Mouse (Mus musculus) neural tube, embryonic 13.5 days (tissue): ENCODE data around the gene Nhsl1. TPM values are rescaled to one million over a fixed set of nuclear protein-coding genes. Genes with fewer than 3 reads are reported as not detected.

Experiments used
- ATAC-seq: fragments of 200-750 bp; cut with Nextera tagmentation; 2 replicates; pipeline ENCODE4 v1.8.0; 2017; ENCODE audit warnings: low read depth, mild to moderate bottlenecking, moderate TSS enrichment, moderate library complexity
- H3K27ac ChIP-seq: fragments of 300-500 bp; sonication (generic); replicated peaks from 2 replicates; pipeline ENCODE4 v1.5.1; 2015; ENCODE audit warnings: moderate library complexity, mild to moderate bottlenecking, inconsistent platforms
- H3K27me3 ChIP-seq: fragments of 300-500 bp; sonication (generic); 2 replicates; pipeline ENCODE4 v1.6.1; 2015; ENCODE audit warnings: mild to moderate bottlenecking, inconsistent platforms
- H3K36me3 ChIP-seq: fragments of 300-500 bp; sonication (generic); 2 replicates; pipeline ENCODE4 v1.6.1; 2015; ENCODE audit warnings: mild to moderate bottlenecking, inconsistent platforms
- H3K4me1 ChIP-seq: fragments of 300-500 bp; sonication (generic); replicated peaks from 2 replicates; pipeline ENCODE4 v1.6.1; 2015; ENCODE audit warnings: inconsistent platforms
- H3K4me2 ChIP-seq: fragments of 300-500 bp; sonication (generic); 2 replicates; pipeline ENCODE4 v1.6.1; 2015; ENCODE audit warnings: inconsistent platforms, mild to moderate bottlenecking, moderate library complexity
- H3K4me3 ChIP-seq: fragments of 300-500 bp; sonication (generic); 2 replicates; pipeline ENCODE4 v1.5.1; 2015; ENCODE audit warnings: mild to moderate bottlenecking, inconsistent platforms
- H3K9ac ChIP-seq: fragments of 300-500 bp; sonication (generic); 2 replicates; pipeline ENCODE4 v1.6.1; 2015; ENCODE audit warnings: moderate library complexity, mild to moderate bottlenecking, inconsistent platforms
- H3K9me3 ChIP-seq: fragments of 300-500 bp; sonication (generic); 2 replicates; pipeline ENCODE4 v1.6.1; 2016; ENCODE audit warnings: inconsistent platforms
- WGBS: fragments of 180-500 bp; shearing (Covaris S2); methylation state at CpG from one replicate; pipeline ENCODE4 v1.1.7; 2015; 5-methylcytosine and 5-hydroxymethylcytosine counted together
- polyA plus RNA-seq: library from polyadenylated mRNA; unstranded; fragments of >200 nt; fragmentation: Nextera tagmentation; extraction: Ambion mirVana; gene quantifications from 2 replicates; pipeline ENCODE4 v1.2.1, GENCODE M21; 2015

Nhsl1 gene
- polyA plus RNA-seq, 1 experiment from 2014 or later, result 18.4 TPM

DNA sequence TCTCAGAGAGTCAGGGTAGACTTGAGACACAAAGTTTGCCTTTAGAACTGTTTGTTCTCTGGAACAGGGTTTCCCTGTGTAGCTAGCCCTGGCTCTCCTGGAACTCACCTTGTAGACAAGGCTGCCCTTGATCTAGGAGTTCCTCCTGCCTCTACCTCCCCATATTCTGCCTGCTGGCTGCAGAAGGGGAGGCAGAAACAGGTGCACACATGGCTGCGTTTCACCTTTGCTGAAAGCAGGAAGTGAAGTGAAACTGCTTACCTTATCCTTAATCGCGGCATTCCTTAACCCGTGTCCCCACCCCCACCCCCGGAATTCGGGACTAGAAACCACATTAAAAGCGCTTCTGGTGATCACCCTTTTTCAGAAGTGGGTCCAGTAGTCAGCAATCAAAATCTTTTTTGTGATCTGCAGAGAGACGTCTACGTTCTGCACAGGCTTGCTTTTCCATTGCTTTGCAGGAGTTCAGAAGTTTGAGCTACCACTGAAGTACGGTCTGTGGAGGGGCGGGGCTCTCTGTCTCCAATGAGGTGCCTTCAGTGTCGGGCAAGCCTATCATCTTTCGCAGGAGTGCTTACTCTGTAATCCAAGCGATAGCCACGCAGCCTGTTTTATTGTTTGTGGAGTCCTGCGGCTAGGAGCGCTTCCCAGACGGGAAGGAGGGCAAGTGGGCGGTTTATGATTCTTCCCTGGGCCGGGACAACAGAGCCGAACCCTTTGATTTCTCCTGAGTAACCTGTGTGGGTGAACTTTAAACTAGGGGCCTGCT, 88.5 kb downstream of the Nhsl1 start:
- Histone ChIP-seq H3K27me3 (no peaks in the 10 kb centered on the region), H3K4me2 (peak overlapping the region; percentile 76), H3K9ac (peak overlapping the region; percentile 81), H3K4me1 (peaks cover 50% of the 10 kb centered on the region), H3K27ac (peak overlapping the region; percentile 74), H3K4me3 (peak overlapping the region; percentile 57), H3K9me3 (no peaks in the 10 kb centered on the region), H3K36me3 (no peaks in the 10 kb centered on the region)
- WGBS, result under 1% methylated on average over 21 of the region's 21 CpGs
- ATAC-seq, result peak; percentile 94

DNA sequence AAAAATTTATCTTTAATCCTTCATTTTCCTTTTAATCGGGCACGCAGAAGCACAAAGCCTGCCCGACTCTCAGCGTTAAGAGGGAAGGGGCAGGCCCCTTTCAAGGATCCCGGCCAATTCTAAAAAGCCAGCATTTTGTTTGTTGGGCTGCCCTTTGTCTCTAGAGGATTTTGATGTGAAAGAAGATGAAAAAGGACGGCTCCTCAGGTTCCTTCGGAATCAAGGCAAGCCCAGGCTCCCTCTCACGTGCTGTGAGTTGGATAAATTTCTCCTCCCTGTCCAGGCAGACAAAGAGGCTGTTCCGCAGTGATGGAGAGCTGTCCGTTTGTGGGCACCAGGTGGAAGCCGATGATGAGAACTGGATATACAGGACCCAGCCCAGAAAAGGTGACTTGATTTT, 89.3 kb downstream of the Nhsl1 start:
- no peaks in the 10 kb centered on the region for H3K27me3 ChIP-seq
- H3K36me3 ChIP-seq, result no peaks in the 10 kb centered on the region
- H3K27ac ChIP-seq, result peak overlapping the region; percentile 74
- peak; percentile 15; the same call in 1 of the 2 replicates for ATAC-seq
- H3K9me3 ChIP-seq, result no peaks in the 10 kb centered on the region
- H3K4me3 ChIP-seq, result peak overlapping the region; percentile 57
- H3K9ac ChIP-seq, result peak overlapping the region; percentile 81
- H3K4me2 ChIP-seq, result peak overlapping the region; percentile 76
- peaks cover 54% of the 10 kb centered on the region for H3K4me1 ChIP-seq
- WGBS, result 7% methylated on average over 11 of the region's 11 CpGs

DNA sequence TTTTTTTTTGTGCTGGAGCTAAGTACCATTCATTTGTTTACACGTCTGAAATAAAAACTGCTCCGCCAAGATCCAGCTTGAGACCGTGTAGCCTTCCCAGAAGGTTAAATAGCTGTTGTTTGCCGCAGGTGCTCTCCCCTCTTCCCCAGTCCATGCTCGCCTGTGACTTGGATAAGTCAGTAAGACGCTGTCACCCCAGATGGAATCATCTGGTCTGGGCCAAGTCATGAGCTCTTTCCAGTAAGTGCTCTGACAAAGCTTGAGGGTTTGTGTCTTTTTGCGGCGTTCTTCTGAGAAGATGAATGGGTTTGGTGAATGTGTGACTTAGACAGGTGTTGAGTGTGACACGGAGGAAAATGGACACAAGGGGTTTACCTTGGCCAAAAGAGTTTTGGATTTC, 89.8 kb downstream of the Nhsl1 start:
- no peak for ATAC-seq
- 20% methylated on average over 9 of the region's 9 CpGs for WGBS
- H3K4me1 ChIP-seq, result peaks cover 54% of the 10 kb centered on the region

DNA sequence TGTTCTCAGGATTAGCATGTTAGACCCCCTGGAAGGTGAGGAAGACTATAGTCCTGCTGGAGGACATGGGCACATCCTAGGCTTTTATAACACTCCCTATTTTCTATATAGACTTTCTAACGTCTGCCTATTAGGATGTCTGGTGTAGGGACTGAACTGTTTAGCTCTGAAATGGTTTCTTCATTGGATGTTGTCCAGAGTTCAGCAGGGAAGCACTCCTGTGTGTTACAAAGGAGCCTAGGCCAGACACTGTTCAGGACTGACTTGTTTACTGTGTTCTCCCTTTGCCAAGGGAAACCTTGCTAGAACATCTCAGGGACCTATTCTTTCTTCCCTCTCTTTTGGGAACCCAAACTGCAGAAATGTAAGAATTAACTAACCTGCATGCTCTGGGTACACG, 90.3 kb downstream of the Nhsl1 start:
- H3K4me2 ChIP-seq, result peak overlapping the region; percentile 76
- no peaks in the 10 kb centered on the region for H3K36me3 ChIP-seq
- ATAC-seq, result no peak
- peak overlapping the region; percentile 81 for H3K9ac ChIP-seq
- peaks cover 54% of the 10 kb centered on the region for H3K4me1 ChIP-seq
- no peaks in the 10 kb centered on the region for H3K9me3 ChIP-seq
- H3K27ac ChIP-seq, result peak overlapping the region; percentile 74
- H3K27me3 ChIP-seq, result no peaks in the 10 kb centered on the region
- WGBS, result 12% methylated on average over 2 of the region's 2 CpGs
- peak overlapping the region; percentile 57 for H3K4me3 ChIP-seq

More for the DNA sequence above, 89.8 kb downstream of the Nhsl1 start:
- Histone ChIP-seq H3K27me3 (no peaks in the 10 kb centered on the region), H3K27ac (peak overlapping the region; percentile 74), H3K4me3 (peak overlapping the region; percentile 57), H3K9me3 (no peaks in the 10 kb centered on the region), H3K4me2 (peak overlapping the region; percentile 76), H3K9ac (peak overlapping the region; percentile 81), H3K36me3 (no peaks in the 10 kb centered on the region)

DNA sequence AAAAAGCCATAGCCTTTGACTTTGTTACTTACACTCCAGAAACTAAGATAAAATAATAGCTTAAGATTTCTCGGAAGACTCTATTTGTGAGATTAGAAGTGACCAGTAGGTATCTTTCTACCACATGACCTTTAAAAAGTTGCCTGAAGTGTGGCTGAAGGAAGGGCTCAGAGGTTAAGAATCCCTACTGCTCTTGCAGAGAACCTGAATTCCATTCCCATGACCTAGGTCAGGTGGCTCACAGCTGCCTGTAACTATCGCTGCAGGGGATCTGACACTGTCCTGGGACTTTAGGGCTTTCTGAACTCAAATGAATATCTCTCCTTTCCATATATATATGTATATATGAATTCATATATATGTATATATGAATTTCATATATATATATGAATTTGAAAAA, 92.5 kb downstream of the Nhsl1 start:
- peak overlapping the region; percentile 76 for H3K4me2 ChIP-seq
- no peaks in the 10 kb centered on the region for H3K27me3 ChIP-seq
- H3K4me3 ChIP-seq, result no peak overlapping the region
- peaks cover 63% of the 10 kb centered on the region for H3K4me1 ChIP-seq
- ATAC-seq, result no peak
- no peaks in the 10 kb centered on the region for H3K36me3 ChIP-seq
- 59% methylated on average over 2 of the region's 2 CpGs for WGBS
- no peaks in the 10 kb centered on the region for H3K9me3 ChIP-seq
- no peak overlapping the region for H3K9ac ChIP-seq
- H3K27ac ChIP-seq, result no peak overlapping the region

DNA sequence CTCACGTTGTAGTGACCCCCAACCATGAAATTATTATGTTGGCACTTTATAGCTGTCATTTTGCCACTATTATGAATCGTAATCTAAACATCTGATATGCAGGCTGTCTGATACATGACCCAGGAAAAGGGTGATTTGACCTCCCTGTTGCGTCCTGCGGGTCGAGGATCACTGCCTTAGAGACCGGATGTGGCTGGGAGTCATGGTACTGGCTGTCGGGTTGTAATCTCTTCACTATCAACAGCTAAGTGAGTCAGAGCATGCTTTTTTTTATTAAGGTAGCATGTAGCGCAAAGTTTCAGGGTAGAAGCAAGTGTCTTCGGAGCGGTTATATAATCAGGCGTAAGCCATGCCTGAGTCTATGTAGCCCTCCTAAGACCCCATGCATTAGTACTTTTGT, 97.2 kb downstream of the Nhsl1 start:
- Histone ChIP-seq H3K36me3 (no peaks in the 10 kb centered on the region), H3K27ac (no peak overlapping the region), H3K27me3 (no peaks in the 10 kb centered on the region), H3K9me3 (no peaks in the 10 kb centered on the region), H3K4me2 (no peak overlapping the region), H3K4me3 (no peak overlapping the region), H3K9ac (no peak overlapping the region), H3K4me1 (peaks cover 51% of the 10 kb centered on the region)
- WGBS, result 87% methylated on average over 11 of the region's 11 CpGs
- no peak for ATAC-seq

DNA sequence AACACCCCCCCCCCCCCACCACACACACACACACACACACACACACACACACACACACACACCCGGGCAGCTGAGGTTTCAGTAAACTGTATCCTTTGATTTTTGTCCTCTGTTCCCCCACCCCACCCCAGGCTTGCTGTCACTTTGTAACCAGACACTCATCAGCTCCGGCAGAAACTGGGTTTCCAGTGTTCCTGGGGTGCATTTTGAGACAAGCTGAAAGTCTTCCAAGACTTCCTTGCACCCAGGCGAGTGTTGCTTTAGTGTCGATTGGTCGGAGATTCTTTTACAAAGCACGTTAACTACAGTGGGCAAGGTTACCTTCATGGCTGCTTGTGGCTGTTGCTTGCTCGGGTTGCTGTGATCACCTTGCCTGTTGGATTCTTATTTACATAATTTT, 99.4 kb downstream of the Nhsl1 start:
- no peaks in the 10 kb centered on the region for H3K36me3 ChIP-seq
- H3K9me3 ChIP-seq, result no peaks in the 10 kb centered on the region
- H3K4me1 ChIP-seq, result peaks cover 42% of the 10 kb centered on the region
- no peak for ATAC-seq
- 52% methylated on average over 7 of the region's 7 CpGs for WGBS
- no peak overlapping the region for H3K4me3 ChIP-seq
- H3K27ac ChIP-seq, result no peak overlapping the region
- no peaks in the 10 kb centered on the region for H3K27me3 ChIP-seq
- H3K9ac ChIP-seq, result no peak overlapping the region
- H3K4me2 ChIP-seq, result no peak overlapping the region

DNA sequence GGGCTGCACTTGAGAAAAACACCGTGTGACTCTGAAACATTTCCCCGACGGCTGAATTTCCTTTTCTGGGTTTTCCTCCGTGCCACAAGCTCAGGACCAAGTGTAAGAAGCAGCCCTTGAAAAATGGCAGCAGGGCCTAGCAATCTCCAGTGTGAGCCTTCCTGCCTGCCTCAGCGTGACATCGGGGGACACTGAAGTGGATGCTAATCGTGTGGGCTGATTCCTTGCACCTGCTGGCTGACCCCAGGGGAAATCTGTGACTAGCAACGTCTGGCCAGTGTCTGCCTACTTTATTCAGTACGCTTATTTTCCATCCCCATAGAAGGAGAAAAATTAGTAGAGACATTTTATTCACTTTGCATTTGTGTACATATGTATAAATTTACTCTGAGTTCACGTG, 100.7 kb downstream of the Nhsl1 start:
- peak overlapping the region; percentile 53 for H3K27ac ChIP-seq
- WGBS, result 44% methylated on average over 10 of the region's 10 CpGs
- ATAC-seq, result no peak

DNA sequence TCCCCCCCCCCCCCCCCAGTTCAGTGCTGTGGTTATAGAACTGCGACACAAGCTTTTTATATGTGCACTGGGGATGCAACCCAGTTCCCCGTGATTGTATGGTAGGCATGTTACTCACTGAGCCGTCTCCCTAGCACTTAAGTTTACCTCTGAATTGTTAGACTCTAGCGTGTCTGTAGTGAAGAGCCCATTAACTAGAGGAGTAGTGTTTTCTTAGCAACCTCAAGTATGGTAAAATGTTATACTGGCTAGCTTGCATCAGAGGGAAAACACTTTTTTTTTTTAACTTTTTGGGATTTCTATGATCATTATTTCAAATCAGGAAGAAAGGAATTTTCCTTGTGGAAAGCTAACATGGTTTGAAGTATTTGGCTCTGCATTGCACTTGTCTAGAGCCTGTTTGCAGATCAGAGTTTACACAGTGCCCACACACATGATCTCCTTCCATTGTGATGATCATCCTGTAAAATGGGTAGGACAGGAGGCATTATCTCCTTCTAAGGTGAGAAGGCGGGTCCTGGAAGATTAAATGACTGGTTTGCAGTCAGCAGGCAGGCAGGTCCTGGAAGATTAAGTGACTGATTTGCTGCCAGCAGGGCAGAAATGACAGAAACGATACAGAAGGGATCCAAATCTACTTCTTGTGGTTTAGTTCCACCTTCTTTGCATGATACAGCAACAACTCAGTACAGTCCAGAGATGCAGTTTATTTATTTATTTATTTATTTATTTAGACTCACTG, 101.6 kb downstream of the Nhsl1 start:
- no peak overlapping the region for H3K4me3 ChIP-seq
- no peaks in the 10 kb centered on the region for H3K9me3 ChIP-seq
- no peaks in the 10 kb centered on the region for H3K36me3 ChIP-seq
- H3K27me3 ChIP-seq, result no peaks in the 10 kb centered on the region
- no peak overlapping the region for H3K4me2 ChIP-seq
- H3K4me1 ChIP-seq, result peaks cover 33% of the 10 kb centered on the region
- no peak overlapping the region for H3K9ac ChIP-seq
- H3K27ac ChIP-seq, result no peak overlapping the region
- no peak for ATAC-seq
- WGBS, result 76% methylated on average over 6 of the region's 6 CpGs

More for the DNA sequence above, 100.7 kb downstream of the Nhsl1 start:
- no peak overlapping the region for H3K4me2 ChIP-seq
- no peaks in the 10 kb centered on the region for H3K36me3 ChIP-seq
- H3K4me1 ChIP-seq, result peaks cover 42% of the 10 kb centered on the region
- H3K9me3 ChIP-seq, result no peaks in the 10 kb centered on the region
- no peak overlapping the region for H3K9ac ChIP-seq
- no peaks in the 10 kb centered on the region for H3K27me3 ChIP-seq
- H3K4me3 ChIP-seq, result no peak overlapping the region

DNA sequence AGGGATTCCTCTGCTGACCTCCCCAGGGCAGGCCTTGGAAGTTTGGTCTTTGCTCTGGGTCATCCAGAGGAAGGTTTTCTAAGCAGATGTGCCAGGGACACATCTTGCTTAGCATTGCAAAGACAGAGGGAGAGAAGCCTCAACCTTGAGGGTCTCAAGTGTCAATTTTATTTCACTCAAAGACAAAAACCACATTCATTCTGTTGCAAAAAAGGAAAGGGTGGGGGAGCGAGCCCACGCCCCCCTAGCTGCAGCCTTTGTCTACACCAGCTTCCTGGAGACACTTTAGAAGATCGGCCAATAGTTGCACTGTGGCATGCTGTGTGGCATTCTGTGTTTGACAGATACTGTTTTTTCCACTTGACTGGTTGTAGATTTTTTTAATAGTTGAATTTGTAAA, 104.2 kb downstream of the Nhsl1 start:
- Histone ChIP-seq H3K4me3 (no peak overlapping the region), H3K27ac (no peak overlapping the region), H3K9me3 (no peaks in the 10 kb centered on the region), H3K36me3 (peaks cover 7% of the 10 kb centered on the region; the same call in 1 of the 2 replicates), H3K4me2 (no peak overlapping the region), H3K4me1 (peaks cover 26% of the 10 kb centered on the region), H3K9ac (no peak overlapping the region), H3K27me3 (no peaks in the 10 kb centered on the region)
- no peak for ATAC-seq
- WGBS, result 16% methylated on average over 3 of the region's 3 CpGs

DNA sequence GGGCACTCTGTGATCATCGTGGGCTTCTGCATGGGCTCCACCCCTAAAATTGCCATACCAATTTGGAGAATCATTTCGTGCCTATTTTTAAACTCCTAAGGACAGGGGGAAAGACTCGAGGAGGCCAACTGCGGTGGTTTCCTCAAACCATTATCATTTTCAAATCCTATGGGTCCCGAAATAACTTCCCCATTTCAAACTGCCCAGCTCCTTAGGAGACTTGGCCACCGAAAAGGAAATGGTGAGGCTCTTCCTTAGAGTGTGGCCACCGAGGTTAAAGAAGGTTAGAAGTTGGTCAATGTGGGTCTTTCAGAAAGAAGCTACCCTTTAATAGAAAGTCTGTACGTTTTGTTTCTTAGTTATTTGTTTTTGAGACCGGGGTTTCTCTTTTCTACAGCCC, 104.8 kb downstream of the Nhsl1 start:
- Histone ChIP-seq H3K27me3 (no peaks in the 10 kb centered on the region), H3K4me1 (peaks cover 22% of the 10 kb centered on the region), H3K9me3 (no peaks in the 10 kb centered on the region), H3K4me2 (no peak overlapping the region), H3K27ac (no peak overlapping the region), H3K4me3 (no peak overlapping the region), H3K36me3 (peaks cover 10% of the 10 kb centered on the region), H3K9ac (no peak overlapping the region)
- no peak for ATAC-seq
- WGBS, result 73% methylated on average over 9 of the region's 9 CpGs

DNA sequence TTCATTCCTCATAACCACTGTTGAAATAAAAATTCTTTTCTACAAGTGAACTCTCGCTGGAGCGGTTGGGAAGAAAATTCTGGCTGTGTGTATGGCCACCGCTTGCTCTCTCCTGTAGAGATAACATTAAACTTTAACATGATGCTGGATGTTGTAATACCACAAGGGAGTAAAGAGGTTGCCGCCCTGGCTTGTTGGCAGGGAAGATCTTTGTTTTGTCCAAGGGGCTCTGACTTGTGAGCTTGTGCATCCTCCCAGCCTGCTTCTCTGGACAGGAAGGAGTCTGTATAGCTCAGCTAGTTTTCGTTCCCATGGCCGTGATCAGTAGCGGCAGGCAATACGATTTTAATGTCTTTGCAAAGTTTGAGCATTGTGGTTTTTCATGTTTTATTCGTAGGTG, 109.1 kb downstream of the Nhsl1 start:
- H3K4me3 ChIP-seq, result no peak overlapping the region
- no peak overlapping the region for H3K9ac ChIP-seq
- no peak for ATAC-seq
- H3K9me3 ChIP-seq, result no peaks in the 10 kb centered on the region
- H3K27ac ChIP-seq, result no peak overlapping the region
- peaks cover 20% of the 10 kb centered on the region for H3K36me3 ChIP-seq
- H3K27me3 ChIP-seq, result no peaks in the 10 kb centered on the region
- no peak overlapping the region for H3K4me2 ChIP-seq
- 95% methylated on average over 9 of the region's 9 CpGs for WGBS
- H3K4me1 ChIP-seq, result peaks cover 23% of the 10 kb centered on the region
